Mouse (Mus musculus): Measurements from ENCODE around the gene Noa1. TPM values are rescaled to one million over a fixed set of nuclear protein-coding genes. Genes with fewer than 3 reads are reported as not detected.

Gene Noa1
- total RNA-seq, 4 experiments from 2014 or later = 21.9 to 26.7 (median 25.0) TPM

DNA sequence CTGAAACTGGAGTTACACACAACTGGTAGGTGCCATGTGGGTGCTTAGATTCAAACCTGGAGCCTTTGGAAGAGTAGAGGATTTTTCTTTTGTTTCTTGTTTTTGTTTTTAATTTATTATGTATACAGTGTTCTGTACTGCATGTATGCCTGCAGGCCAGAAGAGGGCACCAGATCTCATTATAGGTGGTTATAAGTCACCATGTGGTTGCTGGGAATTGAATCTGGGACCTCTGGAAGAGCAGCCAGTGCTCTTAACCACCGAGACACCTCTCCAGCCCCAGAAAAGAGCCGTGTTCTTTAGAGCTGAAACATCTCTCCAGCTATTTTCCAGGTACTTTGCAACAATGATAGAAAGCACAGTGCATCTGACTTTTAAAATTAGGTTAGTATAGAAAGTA, 19.3 kb downstream of the Noa1 start:
- no peak for DNase-seq (ENCODE audit: low spot score in 2 of 2)

DNA sequence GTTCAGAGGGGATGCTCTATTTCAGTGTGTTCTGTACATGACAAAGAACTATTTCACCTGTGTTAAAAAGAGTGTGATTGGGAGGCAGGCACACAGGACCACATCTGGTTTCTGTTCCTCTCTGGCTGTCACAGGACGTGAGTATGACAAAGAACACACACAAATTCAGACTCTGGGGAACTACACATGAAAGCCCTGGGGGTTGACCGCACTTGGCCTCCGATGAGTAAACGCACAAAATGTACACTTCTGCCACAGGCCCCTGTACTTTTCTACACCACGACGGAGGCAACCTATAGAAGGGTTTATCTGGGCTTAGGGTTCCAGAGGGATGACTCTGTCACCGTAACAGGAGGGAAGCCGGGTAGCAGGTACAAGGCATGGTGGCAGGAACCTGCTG, 20.2 kb downstream of the Noa1 start:
- DNase-seq (ENCODE audit: low spot score in 2 of 2) = no peak

DNA sequence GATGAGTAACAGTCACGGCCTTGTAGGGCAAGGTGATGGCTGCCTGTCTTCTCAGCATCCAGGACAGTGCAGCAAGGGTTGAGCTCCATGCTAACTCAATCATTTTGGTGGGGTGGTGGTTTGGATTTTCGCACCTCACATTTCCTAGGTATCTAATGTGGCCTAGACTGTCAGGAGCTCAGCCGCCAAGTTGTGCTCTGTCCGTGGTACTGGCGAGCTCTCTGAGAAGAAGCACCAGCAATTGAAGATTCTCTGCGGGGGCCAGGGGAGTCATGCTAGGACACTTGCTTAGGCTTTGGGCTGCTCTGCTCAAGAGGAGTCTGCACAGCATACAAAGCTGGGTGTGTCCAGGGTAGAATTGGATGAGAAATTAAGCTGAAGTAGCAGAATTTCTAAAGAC, 22.0 kb downstream of the Noa1 start:
- DNase-seq (ENCODE audit: low spot score in 2 of 2) = no peak

DNA sequence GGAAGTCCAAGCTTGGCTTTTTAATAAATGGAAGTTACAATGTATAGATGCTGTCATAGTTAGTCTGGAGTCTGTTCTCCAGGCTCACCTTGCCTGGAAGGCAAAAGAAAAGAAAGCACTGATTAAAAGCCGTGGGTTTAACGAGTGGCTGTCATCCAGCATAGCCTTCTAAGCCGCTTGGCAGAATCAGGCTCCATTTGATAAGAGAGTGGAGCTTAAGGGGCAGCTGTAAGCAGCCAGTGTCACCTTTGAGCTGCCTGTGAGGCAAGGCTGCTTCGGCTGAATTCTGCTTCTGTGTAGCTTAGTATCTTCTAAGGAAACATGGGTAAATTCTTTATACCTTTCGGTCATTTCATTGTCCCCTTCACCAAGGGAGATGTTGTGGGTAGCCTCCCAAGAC, 23.0 kb downstream of the Noa1 start:
- no peak for DNase-seq (ENCODE audit: low spot score in 2 of 2)

DNA sequence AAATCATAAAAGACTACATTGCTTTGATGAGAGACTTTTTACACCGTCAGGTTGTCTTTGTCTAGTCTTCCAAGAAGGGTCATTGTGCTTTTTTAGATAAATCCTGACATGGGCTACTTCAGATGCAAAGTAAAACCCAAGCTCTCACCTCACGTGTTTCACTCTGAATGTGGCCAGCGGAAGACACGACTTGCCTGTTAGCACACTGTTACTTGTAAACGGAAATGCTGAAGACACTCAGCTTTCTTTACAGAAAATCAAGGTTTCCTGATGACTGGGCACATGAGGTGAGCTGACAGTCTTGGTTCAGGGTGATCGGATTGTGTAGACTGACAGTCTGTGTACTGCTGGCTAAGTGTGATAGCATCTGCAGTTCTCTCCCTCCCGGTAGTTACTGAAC, 24.2 kb downstream of the Noa1 start:
- DNase-seq (ENCODE audit: low spot score in 2 of 2) = no peak

DNA sequence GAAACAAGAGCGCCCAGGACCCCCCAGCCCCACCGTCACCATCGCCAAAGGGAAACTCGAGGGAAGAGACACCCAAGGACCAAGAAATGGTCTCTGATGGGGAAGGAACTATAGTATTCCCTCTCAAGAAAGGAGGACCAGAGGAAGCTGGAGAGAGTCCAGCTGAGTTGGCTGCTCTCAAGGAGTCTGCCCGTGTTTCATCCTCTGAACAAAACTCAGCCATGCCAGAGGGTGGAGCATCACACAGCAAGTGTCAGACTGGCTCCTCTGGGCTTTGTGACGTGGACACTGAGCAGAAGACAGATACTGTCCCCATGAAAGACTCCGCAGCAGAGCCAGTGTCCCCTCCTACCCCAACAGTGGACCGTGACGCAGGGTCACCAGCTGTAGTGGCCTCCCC, 27.6 kb downstream of the Noa1 start:
- DNase-seq (ENCODE audit: low spot score in 2 of 2) = no peak

DNA sequence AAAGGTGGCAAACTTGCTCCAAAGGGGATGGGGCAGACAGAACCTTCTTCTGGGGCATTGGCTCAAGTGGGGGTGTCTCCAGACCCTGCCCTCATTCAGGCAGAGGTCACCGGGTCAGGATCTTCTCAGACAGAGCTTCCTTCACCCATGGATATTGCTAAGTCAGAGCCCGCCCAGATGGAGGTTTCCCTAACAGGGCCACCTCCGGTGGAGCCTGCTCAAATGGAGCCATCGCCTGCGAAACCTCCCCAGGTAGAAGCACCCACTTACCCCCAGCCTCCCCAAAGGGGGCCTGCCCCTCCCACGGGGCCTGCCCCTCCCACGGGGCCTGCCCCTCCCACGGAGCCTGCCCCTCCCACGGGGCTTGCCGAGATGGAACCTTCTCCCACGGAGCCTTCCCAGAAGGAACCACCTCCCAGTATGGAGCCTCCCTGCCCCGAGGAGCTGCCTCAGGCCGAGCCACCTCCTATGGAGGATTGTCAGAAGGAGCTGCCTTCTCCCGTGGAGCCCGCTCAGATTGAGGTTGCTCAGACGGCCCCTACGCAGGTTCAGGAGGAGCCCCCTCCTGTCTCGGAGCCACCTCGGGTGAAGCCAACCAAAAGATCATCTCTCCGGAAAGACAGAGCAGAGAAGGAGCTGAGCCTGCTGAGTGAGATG, 28.2 kb downstream of the Noa1 start:
- DNase-seq (ENCODE audit: low spot score in 2 of 2) = no peak

DNA sequence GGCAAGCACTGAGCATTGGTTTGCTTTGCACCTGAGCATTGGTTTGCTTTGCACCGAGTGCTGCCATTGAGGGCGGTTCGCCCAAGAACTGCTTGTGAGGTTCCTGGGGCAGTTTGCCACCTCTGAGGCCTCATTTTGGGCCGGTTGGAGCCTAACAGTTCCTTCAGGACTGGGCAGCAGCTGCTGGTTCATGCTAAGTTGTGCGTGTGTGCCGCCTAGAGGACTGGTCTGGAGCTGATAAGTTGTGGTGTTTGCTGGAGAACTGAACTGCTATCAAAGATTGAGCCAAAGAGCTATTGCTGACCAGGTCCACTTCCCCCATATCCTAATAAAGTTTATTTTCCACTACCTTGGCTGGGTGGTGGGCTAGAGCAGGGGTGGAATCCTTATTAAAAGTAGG, 32.7 kb downstream of the Noa1 start:
- no peak for DNase-seq (ENCODE audit: low spot score in 2 of 2)

DNA sequence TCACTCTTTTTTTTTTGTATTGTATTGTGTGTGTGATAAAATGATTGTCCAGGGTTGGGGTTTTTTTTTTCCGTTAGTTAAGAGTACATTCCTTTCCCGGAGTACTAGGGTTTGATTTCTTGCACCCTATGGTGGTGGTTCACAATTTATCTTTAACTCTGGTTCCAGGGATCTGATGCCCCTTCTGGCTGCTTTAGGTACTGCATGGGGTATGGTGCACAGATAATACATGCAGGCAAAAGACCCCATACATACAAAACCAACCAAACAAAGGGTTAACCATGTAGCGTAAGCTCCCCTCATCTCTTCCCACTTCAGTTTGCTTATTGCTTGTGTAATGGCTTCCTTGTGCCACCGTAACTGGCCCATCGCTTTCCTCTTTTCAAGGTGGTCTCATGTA, 33.9 kb downstream of the Noa1 start:
- no peak for DNase-seq (ENCODE audit: low spot score in 2 of 2)

DNA sequence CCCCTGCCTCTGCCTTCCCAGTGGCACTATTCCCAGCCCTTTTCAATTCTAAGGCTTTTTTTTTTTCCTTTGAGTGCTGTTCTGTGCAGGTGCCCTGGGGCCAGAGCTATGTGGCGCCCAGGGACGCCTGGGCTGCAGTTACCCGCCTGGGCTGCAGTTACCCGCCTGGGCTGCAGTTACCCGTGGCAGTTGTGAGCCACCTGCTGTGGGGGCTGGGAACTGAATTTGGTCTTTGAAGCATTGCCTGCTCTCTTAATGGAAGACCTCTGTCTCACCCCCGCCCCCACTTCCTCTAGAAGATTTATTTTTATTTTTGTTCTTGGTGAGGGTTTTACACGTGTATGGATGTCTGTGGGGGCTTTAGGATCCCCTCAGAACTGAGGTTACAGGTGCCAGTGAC, 36.7 kb downstream of the Noa1 start:
- no peak for DNase-seq (ENCODE audit: low spot score in 2 of 2)

DNA sequence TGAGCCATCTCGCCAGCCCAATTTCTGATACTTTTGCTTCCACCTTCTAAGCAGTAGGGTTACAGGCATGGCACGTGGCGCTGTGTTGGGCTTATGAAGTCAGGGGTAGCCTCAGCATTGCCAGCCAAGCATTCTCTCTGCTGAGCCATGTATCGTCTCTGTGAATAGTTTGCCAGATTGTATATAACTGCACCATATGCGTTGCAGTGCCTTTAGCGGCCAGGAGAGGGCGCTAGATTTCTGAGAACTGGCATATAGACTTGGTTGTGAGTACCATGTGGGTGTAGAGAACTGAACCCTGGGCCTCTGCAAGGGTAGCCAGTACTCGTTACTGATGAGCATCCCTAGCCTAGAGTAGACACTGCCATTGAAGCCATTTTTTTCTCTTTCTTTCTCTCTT, 40.5 kb downstream of the Noa1 start:
- no peak for DNase-seq (ENCODE audit: low spot score in 2 of 2)

DNA sequence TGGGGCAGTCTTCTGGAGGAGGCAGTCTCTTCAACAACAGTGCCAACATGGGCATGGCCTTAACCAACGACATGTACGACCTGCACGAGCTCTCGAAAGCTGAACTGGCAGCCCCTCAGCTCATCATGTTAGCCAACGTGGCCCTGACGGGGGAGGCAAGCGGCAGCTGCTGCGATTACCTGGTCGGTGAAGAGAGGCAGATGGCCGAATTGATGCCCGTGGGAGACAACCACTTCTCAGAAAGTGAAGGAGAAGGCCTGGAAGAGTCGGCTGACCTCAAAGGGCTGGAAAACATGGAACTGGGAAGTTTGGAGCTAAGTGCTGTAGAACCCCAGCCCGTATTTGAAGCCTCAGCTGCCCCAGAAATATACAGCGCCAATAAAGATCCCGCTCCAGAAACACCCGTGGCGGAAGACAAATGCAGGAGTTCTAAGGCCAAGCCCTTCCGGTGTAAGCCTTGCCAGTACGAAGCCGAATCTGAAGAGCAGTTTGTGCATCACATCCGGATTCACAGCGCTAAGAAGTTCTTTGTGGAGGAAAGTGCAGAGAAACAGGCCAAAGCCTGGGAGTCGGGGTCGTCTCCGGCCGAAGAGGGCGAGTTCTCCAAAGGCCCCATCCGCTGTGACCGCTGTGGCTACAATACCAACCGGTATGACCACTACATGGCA, 41.8 kb downstream of the Noa1 start:
- DNase-seq (ENCODE audit: low spot score in 2 of 2) = no peak

DNA sequence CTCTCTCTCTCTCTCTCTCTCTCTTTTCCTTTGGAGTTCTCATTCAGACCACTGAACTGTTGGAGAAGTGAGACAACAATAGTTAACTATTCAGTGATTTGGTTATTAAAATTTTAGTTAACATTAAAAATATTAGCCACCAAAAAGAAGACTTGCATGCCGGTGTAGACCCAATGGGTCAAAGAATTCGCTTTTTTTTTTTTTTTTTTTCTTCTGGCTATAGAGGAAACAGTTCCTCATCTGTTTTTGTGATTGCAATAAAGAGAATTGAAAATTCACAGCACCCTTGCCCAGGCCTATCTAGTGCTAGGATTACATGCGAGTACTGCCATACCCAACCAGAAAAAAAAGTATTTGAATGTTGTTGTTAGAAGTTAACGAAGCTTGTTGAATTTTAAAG, 42.4 kb downstream of the Noa1 start:
- DNase-seq (ENCODE audit: low spot score in 2 of 2) = no peak

DNA sequence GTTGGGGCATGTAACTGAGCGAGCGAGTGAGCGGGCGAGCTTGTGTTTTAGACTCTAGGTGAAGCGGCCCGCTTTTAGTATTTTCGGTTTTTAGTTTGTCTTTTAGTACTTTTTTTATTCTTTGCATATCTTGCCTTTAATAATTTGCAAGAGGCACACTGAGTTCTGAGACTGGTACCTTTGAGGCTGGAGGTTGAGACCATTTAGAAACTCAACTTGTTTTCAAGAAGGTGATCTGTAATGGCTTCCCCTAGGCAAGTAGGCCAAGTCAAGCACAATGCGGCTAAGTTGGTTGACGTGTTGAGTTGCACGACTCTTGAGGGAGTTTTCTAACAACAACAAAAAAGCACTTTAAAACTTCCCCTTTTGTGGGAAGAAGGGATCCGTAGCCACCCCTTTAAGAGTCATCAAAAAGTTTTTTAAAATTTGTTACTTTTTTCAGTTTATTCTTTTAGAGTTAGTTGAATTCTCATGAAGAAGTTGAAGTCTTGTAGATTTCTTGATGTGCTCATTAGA, 42.9 kb downstream of the Noa1 start:
- no peak for DNase-seq (ENCODE audit: low spot score in 2 of 2)

DNA sequence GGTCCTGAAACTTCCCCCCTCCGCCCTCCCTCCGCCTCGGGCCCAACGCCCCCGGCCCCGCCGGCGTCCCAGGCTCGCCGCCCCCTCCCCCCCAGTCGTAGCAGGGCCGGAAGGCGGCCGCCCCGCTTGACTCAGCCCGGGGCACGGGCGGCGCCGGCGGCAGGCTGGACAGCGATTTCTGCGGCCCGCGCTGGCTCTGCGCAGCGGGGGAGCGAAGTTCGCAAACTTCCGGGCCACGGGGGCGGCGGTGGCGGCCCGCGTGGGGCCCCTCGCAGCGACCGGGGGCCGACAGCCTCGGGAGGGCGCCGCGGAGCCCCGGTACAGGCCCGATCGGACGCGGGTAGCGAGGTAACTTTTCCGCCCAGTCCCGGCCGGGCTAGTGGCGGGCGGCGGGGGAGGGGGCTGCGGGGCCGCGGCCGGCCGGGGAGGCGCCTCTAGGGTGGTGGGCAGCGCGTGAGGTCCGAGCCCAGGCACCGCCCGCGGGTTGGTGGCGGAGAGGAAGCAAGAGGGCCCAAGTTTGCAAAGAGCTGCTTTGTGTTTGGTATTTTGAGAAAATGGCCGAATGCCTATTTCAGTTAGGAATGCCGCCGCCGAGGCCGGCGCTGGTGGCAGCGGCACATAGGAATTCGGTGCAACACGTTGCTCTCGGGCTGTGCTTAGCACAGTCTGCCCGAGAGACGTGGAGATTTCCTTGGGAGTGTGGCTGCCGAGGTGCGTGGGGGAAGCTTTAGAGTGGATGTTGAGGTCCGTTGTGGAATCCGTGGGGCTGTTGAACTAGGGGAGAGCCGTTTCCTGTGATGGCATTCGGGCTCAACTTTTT, 43.6 kb downstream of the Noa1 start:
- DNase-seq (ENCODE audit: low spot score in 2 of 2) = peak in 1 of 2 experiments; percentile 15

DNA sequence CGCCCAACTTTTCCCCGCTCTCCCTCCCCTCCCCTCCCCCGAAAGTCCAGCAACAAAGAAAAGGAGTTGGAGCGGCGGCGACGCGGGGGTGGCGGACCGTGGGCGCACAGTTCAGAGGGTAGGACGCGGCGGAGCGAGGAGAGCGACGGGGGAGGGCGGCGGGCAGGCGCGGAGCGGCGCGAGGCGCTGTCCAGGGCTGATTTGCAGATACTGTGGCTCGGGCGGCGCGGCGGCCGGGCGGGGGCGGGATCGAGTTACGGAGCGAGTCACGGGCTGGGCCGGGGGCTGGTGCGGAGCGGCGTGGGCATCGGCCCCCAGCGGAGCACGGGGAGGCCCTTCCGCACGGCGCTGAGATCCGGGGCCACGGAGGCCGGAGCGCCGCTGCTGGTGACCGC, 44.2 kb downstream of the Noa1 start:
- DNase-seq (ENCODE audit: low spot score in 2 of 2) = peak; percentile 8 to 28

DNA sequence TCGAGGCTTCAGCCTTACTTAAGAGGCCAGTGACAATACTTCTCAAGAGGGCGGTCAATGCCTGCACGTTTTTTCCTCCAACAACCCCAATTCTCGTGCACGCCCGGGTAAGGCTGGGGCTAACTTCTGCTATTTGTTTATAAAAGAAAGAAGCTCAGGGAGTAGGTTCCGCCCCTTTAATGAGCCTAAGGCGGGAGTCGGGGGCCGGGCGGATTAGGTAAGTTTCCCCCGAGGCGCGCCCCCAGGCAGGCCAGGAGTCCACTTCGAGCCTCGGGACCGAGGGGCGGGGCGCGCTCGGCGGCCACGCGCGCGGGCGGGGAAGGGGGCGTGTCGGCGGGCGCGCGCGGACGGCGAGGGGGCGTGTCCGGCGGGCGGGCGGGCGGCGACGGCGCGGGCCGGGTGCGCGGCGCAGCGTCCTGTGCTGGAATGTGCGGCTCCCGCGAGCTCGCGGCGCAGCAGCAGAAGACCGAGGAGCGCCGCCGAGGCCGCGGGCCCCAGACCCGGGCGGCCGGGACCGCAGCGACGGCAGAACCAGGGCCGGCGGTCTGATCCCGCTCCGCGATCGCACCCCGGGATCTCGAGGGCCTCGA, 44.7 kb downstream of the Noa1 start, which contains the start of gene Rest:
TSS of gene Rest (plus strand) at position 411 of the 590 bp plus-strand sequence.
- DNase-seq (ENCODE audit: low spot score in 2 of 2) = peak in 1 of 2 experiments; percentile 41

DNA sequence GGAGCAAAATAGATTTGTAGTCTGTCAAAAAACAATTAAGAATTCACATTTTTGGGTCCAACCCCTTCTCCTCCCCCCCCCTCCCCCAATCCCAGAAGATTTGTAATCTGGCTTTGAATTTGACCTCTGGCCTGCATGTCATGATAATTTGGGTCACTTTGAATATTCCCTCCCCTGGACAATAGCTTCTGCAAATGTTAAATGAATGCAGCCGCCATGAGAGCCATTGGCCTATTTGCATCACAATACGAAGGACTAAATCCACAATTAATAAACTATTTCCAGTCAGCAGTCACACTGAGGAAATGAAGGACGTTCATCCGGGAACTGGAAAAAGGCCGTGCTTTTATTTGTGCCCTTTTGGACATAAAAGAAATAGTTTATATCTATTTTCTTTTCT, 47.8 kb downstream of the Noa1 start:
- no peak for DNase-seq (ENCODE audit: low spot score in 2 of 2)

DNA sequence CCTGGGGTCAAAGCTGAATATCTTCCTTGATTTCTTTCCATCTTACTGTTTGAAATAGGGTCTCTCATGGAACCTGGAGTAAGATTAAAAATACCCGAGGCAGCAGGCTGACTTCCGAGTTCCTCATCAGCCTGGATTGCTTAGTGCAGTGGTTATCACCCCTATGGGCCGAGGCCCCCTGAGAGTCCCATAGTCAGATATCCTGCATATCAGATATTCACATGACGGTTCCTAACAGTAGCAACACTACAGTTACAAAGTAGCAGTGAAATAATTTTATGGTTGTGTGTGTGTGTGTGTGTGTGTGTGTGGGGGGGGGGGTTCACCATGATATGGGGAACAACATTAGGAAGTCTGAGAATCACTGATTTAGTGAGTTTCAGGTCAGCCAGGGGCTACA, 48.7 kb downstream of the Noa1 start:
- no peak for DNase-seq (ENCODE audit: low spot score in 2 of 2)

DNA sequence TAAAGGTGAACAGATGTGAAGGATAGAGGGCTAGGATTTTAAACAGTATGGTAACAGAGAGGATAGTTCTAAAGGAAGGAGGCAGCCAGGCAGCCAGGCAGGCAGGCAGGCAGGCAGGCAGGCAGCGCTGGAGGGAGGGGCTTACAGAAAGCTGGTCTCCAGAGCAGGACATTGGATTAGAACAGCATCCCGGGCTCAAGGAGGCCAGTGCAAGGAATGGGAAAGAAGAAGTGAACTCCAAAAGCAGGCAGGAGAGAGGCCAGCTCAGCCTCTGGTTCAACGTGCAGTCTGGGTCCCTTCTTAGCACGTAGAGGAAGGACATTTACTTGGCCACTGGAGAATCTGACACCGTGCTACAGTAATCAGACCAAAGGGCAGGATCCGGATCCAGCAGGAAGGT, 49.7 kb downstream of the Noa1 start:
- no peak for DNase-seq (ENCODE audit: low spot score in 2 of 2)

DNA sequence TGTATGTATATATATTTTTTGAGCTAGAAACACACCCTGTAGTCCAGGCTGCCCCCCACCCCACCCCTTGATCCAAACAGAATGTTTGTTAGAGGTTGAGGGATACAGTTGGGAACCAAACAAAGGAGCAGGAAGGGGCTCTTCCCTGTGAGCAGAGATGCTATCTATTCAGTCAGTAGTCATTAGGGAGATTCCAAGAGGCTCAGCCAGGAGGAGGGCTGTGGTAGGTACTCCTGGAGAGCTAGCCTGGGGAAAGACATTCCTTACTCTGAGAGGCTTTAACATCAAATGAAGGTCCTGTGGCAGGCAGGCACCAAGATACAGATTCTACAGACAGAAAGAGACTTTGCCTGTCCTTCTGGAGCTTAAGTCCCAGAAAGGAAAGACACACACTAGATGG, 50.6 kb downstream of the Noa1 start:
- DNase-seq (ENCODE audit: low spot score in 2 of 2) = no peak

DNA sequence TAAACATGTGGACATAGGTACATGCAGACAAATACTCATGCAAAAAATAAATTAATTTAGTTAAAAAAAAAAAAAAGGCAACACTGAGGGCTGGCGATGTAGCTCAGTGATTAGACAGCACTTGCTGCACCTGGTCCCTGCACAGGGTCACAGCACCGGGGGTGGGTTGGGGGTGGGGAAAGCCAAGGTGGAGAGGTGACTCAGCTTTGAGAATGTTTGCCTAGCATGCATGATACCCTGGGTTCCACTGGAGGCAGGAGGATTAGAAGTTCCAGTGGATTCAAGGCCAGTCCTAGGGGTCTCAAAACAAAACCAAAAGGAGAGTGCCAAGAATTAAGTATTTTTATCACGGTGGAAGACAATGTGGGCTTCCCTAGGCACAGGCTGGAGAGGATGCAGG, 52.3 kb downstream of the Noa1 start:
- no peak for DNase-seq (ENCODE audit: low spot score in 2 of 2)

All from left cerebral cortex, adult 8-10 months (tissue).